Mouse (Mus musculus) spleen, adult 18-20 months (tissue): ENCODE measurements around the gene Hnrnpm.
"Not testable (repeated sequence)": the region's sequence is repeated elsewhere in the genome, so short reads cannot be mapped to it uniquely, and the experiment has no call there.

ENCODE experiments used
- DNase-seq, 2 experiments: peaks; one replicate each; pipeline ENCODE4 v3.0.0; 2022; ENCODE audit warnings: mixed read lengths in 2 of 2

Gene Hnrnpm

DNA sequence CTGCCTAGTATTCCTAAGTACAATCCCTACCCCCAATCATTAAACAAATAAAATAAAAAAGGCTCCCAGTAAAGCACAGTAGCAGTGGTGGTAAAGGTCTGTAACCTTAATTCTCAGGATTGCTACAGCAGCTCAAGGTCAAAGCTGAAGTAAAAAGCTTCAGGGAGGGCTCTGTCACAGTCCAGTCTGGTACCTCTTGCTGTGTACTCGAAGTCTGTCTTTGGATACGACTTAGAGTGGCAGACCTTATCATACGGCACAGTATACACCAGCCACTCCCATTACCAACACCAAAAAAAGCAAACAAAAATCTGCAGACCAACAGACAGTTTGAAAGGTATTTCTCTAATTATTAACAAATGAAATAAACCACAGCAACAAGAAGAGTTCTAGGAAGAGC is 19.8 kb downstream of the Hnrnpm start:
- DNase-seq: no peak

DNA sequence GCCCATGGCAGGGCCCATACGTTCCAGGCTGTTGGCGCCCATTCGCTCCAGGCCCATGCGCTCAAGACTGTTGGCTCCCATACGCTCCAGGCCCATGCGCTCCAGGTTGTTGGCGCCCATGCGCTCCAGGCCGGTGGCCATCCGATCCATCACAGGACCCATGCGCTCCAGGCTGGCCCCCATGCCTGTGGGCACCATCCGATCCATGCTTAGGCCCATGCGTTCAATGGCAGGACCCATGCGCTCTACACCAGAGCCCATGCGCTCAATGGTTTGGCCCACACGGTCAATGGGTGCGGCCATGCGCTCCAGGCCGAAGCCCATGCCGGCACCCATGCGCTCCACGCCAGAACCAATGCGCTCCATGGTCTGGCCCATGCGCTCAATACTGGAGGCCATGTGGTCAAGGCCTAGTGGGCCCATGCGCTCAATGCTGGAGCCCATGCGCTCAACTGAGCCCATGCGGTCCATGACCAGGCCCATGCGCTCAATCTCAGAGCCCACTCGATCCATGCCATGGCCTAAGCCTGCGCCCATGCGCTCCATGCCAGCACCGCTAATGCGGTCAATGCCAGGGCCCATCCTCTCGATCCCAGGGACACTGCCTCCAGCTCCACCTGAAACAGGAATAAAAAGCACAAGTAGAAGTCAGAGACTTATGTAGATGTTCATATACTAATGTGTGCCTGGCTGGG is 36.7 kb downstream of the Hnrnpm start:
- no peak for DNase-seq

DNA sequence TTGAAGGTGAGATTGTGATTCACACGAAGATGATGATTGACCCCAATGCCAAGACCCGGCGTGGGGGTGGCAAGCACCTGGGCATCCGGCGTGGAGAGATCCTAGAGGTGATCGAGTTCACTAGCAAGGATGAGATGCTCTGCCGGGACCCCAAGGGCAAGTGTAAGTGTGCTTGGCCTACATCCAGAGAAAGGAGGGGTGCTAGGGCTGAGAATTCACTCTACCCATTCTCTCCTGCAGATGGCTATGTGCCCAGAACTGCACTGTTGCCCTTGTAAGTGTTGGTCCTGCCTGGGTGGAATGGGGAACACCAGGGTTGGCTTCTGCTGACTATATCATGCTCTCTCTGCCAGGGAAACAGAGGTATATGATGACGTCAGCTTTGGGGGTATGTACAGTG is 41.6 kb downstream of the Hnrnpm start:
- no peak for DNase-seq

DNA sequence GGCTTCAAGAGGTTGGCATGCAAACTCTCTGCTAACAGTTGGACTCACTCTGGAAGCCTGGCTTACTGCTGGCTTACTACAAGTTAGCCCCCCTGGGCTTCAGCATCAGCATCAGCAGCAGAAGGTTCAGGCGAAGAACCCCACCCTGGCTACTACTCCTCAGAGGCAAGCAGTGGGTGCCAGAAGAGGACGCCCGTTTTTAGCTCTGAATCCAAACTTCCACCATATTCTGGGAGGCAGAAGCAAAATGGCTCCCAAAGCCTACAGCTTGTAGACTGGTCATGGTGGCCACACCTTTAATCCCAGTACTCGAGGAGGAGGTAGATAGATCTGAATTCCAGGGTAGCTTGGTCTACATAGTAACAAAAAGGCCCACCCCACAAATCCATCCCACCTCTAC is 42.6 kb downstream of the Hnrnpm start:
- DNase-seq: no peak

DNA sequence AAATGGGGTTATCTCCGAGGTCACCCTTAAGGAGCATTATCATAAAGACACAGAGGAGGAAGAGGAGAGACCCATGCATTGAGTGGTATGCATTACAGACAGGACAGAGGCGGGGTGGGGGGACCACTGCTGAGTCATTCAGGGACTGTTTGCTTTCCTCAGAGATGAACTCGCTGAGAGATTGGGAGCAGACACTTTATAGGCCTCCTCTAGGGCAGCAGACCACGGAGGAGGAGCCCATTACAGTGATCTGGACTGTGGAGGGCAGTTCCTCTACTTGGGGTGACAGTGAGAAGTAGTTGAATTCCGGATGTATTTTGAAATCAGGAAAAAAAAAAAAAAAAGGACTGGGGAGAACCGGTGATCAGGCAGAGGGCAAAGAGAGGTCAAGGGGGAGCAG is 46.9 kb downstream of the Hnrnpm start:
- no peak for DNase-seq

DNA sequence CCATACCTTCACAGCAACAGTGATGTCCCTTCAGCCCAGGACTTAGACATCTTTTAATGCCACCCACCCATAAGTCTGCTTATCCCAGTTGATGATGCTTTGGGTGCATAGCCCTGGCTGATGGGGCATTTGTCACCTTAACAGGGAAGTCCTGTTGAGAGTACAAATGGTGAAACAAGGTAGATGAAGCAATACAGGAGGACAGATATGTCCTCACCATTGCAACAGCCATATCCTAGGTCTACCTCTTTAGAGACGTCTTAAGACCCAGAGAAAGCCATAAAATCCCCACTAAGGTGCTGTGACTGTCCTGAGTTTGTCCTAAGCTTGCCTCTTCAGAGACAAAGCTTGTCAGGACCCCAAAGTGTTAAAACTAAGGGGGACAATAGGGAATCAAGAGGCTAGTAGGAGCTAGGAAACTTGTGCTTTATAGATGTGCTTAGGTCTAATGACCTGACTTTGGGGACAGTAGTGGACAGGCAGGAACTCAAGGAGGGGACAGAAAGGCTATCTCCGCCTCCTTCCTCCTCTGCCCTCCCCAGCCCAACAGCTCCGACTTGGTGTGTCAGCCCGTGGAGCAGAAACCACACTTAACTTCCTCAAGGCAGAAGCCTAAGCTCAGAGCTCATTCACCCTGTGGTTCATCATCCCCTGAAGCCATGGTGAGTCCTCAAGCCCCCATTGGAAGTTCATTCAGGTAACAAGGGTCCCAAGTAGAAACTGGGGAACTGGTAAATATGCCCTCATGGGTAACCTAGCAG is 49.0 kb downstream of the Hnrnpm start, which contains the start of gene Pram1:
Gene Pram1, plus strand, starts transcription at position 541 of the 761 bp plus-strand sequence.
- DNase-seq: no peak

DNA sequence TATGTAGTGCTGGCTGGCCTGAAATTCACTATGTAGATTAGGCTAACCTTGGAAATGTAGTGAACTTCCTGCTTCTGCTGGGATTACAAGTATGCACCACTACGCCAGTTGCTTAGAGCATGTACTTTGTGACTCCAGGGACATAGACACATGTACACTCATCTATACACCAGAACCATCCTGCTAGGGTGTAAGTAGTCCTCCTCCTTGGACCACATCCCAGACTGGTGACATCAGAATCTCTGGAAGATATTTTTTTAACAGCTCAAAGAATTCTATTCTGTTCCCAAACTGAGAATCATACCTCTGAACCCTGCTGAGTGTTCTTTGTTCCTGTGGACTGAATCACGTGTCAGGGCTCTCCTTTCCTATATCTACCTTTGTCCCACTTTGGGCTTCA is 49.6 kb downstream of the Hnrnpm start:
- DNase-seq: no peak

DNA sequence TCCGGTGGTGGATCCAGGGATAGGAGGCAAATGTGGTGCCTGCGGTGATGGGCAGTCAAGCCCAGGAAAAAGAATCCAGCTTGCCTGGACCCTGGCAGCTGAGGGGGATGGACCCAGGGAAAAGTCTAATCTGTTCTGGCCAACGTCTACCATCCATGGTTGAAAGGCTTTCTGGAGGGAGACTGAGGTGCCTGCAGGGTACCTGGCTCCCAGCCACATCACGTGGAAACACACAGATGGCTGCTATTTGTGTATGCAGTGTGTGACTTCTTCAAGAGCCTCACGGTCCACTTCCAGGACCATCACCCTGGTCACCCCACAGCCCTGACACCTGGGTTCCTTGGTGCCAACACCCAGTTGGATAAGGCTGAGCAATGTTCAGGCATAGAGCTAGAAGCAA is 54.9 kb downstream of the Hnrnpm start:
- no peak for DNase-seq

DNA sequence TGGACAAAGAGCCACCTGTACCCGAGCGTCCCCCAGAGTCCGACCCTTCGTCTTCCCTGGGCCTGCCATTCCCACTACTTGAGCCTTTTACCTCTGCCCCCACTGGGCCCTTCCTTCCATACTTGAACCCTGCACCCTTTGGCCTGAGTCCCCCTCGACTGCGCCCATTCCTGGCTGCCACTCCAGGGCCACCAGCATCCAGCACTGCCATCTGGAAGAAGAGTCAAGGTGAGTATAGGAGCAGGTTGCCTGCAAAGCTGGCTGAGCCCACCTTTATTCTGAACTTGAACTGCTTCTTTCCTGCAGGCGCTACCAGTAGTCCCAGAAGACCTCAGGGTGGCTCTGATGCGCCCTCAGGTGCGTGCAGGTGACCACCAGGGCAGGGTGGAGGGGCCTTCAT is 55.4 kb downstream of the Hnrnpm start:
- no peak for DNase-seq

DNA sequence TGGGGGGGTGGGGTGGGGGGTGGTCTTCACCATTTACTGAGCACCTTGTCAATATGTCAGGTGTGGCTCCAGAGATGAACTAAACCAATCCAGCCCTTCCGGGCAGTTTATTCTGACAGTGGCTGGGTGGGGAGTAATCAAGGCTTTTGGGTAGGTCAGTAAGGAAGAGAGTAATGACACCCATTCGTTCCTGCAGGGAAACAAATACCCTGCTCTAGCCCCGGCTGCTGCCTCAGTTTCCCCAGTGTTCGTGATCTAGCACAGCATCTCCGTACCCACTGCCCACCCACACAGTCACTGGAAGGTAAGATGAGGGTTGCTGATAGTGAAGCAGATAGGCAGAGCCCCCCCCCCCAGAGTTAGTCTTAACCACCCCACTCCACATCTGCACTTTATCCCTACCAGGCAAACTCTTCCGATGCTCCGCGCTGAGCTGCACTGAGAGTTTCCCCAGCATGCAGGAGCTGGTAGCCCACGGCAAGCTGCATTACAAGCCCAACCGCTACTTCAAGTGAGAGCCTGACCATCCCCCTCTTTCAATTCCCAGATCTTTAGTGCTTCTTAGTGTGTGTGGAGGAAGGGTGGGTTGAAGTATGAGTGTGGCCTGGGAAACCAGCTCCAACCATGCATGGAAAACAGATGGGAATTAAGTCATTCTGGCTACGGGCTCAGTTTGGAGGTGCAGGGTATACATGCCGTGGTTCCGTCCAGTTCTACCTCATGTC is 56.3 kb downstream of the Hnrnpm start:
- no peak for DNase-seq

DNA sequence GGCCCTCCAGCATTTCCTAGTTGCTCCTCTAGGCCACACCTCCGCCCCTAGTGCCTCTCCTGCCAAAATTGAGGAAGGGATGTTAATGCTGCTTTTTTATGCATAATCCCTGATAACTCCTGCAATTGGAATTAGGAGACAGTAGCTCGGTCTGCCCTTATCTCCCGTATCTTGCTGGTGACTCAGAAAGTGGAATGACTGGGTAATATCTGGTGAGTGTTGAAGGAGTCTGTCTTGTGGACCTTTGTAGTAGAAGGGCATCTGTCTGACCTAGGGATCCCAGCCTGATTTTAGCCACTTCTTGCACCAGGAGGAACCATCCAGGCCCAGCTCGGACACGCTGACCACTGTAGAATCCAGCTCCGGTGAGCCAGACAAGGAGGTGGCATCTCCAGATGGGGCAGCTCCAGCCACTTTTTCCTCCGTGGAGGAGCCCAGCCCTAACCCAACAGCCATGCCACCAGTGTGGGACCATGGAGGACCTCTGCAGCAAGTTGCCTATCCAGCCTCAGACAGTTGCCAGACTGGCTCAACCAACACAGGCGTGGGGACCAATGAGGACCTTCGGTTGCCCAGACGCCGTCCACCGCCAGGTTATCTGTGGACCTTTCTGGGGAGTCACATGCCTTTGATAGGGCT is 57.1 kb downstream of the Hnrnpm start:
- DNase-seq: no peak

DNA sequence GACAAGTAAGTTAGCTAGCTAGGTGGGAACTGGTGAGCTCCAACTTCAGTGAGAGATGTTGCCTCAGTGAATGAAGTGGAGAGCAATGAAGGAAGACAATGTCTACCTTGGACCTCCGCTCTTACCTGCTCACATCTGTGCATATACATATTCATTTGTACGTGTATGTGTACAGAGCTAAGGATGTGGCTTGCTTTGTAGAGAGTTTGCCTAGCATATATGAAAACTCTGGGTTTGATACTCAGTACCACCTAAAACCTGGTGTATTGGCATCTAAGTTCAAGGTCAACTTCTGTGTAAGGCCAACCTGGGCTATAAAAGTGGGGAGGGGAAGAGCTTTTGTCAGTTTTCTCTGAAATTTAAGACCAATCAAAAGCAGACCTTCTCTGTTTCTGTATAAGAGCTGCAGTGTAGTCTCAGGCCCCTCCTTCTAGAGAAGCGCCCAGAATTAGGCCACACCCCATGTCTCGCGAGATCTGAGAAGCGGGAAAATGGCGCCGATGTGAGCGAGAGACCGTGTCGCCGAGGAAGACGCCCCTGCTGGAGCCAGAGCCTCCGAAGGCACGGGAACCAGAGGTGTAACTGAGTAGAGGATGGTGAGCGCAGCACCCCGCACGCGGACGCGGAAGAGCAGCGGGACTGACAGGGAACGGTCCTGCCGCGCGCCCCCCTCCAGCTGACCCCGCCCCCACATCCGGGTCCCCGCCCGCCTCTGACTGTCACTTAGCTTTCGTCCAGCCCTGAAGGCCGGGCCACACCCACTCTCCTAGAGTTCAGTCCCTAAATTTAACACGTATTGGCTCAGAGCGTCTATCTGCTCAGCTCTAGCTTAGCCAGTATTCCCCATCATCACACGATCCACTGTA is 57.8 kb downstream of the Hnrnpm start, which contains the start of gene Zfp414:
Gene Zfp414, plus strand, starts transcription at position 470 of the 866 bp plus-strand sequence.
- peak; percentile 83 to 93 for DNase-seq

DNA sequence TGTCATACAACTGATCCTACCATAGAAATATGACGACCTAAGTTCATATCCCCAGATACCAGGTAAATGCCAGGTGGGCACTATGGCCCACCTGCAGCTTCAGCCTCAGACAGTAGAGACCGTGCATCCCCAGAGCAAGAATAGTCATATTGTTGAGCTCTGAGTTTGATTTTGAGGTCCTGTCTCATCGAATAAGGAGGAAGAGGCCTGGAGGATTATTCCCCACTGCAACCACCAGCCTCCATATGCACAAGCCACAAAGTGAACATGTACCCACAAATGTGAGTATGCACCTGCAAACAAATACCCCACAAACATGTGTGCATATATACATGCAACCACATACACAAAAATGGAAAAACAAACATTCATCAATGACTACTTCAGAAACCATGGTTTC is 59.4 kb downstream of the Hnrnpm start:
- no peak for DNase-seq

DNA sequence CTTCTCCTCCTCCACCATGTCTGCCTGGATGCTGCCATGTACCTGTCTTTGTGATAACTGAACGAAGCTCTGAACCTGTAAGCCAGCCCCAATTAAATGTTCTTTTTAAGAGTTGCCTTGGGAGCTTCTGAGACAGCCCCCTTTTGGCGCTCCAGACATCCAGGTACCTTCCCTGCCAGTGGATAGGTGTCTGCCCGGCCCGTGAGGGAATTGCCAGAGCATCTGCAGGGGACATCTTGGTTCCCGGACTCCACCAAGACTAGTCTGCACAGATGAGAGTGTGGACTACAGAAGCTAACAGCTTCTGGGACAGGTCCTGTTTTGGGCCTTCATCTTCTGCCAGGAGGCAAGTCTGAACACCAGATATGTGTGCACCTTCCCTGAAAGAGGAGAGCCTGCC is 72.9 kb downstream of the Hnrnpm start:
- not testable (repeated sequence) for DNase-seq

DNA sequence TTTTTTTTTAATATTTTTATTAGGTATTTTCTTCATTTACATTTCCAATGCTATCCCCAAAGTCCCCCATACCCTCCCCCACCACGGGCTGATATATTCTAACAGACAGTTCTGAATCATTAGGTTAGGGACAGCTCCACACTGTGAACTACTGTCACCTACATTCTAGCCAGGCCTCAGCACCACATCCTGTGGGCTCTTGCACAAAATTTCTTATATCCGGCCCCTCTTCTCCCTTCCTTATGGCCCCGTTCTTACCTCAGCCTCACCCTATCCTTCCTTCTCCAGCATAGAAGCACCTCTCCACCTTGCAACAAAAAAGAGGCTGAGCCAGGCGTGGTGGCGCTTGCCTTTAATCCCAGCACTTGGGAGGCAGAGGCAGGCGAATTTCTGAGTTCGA is 76.1 kb downstream of the Hnrnpm start:
- no peak for DNase-seq

DNA sequence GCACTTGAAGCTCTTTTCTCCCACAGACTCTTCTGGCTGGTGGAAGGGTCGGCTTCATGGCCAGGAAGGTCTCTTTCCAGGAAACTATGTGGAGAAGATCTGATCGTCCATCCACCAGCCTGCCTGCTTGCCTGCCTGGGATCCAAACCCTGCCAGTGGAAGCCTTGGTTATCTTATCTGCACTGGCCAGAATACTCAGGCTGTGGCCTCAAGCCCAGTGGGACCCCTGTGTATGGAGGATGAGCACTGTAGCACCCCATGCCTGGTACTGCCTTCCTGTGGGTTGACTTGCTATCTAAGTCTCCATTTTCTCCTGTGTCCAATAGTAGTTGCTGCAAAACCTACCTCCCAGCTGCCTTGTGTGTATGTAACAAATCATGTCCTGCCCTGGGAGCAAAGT is 79.4 kb downstream of the Hnrnpm start:
- DNase-seq: no peak

DNA sequence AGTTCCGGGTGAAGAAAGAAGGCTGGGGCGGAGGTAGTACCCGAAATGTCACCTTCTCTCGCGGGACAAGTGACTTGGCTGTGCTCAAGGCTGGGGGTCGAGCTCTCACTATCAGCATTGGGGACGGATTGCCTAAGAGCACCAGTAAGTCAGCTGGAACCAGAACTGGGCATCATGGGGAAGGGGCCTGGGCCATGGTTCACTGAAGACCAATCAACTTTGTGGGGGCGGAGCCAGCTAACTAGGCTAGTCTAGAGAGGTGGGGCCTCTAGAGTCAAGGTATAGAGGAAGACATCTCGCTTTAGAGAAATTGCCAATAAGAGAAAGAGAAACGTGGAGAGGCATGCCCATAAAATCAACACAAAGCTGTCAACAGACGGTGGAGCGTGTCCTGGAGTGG is 84.7 kb downstream of the Hnrnpm start:
- no peak for DNase-seq

DNA sequence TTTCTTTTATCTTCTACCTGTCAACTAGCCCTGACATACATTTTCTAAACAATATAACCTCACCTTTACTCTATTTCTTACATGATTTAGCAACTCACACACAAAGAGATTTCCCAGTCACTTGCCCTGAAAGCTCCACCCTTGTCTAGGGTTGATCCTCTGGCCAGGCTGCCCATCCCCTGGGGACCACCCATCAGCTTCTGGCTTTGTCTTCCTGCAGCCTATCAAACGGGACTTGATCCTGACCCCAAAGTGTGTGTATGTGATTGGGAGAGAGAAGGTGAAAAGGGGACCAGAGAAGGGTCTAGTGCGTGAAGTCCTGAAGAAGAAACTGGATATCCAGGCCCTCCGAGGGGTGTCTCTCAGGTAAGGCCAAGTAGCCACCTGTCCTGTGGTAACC is 85.8 kb downstream of the Hnrnpm start:
- no peak for DNase-seq

DNA sequence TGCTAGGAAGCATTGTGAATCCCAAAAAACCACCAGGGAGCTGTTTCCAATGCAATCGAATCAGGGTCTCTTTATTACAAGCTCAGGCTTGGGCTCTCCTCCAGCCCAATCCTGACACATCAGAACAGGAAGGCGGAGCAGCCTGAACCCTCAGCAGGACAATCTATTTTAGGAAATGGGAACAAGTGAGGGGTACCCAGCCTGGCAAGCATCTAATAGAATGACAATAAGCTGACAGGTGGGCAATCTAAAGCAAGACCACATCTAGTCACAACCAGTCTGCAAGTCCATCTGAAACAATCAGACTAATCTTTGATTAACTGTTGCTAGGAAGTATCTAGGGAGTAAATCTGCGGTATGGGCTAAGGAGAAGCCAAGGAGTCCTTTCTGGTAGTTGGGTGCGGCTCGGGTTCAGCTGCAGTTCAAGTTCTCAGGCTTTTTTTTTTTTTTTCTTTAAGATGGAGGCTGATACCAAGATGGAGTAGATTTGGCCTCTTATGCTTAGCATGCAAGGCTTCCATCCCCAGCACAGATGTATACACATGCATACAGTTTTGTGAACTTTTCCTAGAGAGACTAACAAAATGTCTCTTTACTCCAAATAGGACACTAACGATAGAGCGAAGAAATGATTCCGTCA is 86.7 kb downstream of the Hnrnpm start:
- no peak for DNase-seq

DNA sequence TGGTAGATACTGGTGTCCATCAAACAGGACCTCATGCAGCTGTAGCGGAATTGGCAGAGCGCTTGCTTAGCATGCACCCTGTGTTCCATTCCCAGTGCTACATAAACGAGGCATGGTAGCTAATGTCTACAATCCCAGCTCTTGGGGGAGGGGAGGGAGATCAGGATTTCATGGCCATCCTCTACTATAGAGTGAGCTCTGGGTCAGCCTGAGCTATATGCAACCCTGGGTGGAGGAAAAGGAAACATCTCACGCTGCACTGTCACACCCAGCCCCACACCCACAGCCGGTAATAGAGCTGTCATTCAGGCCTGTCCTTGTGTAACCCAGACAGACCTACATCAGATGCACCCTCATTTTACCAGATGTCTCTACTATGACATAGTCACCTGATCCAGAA is 88.2 kb downstream of the Hnrnpm start:
- DNase-seq: no peak

DNA sequence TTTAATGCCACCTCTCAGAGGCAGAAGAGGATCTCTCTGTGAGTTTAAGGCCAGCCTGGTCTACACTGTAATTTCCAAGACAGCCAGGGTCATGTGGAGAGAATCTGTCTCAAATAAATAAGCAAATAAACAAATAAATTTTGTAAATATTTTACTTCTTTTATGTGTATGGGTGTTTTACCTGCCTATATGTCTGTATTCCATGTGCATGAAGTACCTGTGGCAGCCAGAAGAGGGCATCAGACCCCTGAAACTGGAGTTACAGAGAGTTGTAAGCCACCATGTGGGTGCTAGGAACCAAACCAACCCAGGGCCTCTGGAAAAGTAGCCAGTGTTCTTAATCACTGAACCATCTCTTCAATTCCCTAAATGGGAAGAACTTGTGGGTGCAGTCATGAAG is 89.4 kb downstream of the Hnrnpm start:
- no peak for DNase-seq
